Mouse (Mus musculus): ENCODE measurements at regions not wholly inside any gene's neighbourhood (a gene's known extent, or its start where the extent isn't known, plus 50 kb on each side); places are given as distances from the start of the nearest gene placed in this dataset.

DNA sequence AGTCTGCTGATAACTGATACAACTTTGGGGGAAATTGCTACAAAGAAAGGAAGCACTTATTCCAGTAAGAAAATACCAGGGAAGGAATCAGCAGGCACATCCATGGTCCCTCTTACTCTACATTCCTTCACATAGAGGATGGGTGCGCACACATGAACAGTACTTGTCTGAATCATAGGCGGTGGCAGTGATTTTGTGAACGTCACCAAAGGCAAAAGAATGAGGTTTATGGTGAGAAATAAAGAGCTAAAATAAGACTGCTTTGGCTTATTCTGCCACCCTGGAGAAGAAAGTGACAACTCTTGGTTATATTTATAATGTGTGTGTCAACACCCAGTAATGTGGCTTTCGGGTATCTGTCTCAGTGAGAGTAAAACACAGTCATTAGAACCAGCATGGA lies 59.9 kb upstream of the Ccdc80 start:
- no peak for DNase-seq (ENCODE audit: low spot score in 2 of 2)

DNA sequence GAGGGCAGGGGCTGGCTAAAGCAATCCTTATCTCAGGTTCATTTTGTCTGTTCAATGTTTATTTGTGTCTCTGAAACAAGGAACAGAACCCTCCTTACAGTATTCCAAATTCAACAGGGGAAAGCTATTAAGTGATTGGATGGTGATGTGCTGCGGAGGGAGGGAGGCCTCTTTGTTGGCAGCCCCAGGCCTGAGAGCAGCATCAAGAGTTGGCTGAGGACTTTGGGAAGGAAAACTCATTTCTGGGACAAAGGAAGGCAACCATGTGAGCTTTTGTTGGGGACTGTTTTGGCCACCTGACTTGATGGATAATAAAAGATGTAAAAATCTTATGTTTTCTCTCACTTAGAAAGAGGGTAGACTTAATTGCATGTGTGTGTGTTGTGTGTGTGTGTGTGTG lies 58.8 kb upstream of the Ccdc80 start:
- no peak for DNase-seq (ENCODE audit: low spot score in 2 of 2)

DNA sequence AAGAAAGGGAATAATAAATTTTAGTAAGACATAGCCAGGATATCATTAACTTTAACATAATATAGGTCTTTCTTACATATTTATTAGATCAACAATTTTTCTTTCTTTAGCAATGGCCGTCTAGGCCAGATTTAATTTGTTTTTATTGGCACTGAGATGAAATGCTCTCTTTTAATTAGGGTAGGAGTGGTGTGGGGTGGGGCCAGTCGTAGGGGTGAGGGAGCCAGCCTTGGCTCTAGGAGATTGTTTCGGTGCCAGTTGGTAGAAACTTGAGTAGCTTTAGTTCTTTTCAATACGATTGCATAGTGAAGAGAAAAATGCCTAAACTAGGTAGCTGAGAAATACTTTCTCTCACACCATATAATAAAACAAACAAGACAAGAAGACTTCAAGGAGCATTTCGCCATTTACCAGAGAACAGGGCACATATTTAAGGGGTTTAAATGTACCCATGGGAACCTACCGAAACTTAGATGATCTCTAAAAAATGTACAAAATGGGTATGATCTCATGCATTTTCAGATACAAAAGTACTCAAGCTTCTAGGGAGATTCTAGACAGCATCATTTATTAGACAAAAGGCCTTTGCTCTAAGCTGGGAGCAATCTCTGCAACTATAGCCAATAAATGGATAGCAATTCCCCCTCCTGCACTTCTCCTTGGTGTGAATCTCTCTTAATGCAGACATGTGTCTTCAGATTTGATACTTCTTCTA lies 56.2 kb upstream of the Ccdc80 start:
- DNase-seq (ENCODE audit: low spot score in 2 of 2): peak; percentile 28 to 30

DNA sequence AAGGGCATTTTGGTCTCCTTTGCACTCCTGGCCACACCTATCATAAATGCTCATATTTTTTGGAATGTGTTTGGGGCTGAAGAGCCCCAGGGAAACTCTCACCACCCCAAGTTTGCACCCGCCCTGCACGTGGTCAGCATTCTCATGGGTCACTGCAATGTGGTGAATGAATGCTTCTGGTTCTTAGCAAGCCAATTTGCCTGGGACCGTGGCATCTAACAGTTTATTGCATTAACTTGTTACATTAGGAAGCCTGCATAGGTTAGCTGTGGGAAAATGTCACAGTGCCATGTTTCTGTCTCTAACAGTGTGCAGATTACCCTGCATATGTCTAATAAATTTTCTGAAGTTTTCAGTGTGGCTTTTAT lies 55.7 kb upstream of the Ccdc80 start:
- no peak for DNase-seq (ENCODE audit: low spot score in 2 of 2)

DNA sequence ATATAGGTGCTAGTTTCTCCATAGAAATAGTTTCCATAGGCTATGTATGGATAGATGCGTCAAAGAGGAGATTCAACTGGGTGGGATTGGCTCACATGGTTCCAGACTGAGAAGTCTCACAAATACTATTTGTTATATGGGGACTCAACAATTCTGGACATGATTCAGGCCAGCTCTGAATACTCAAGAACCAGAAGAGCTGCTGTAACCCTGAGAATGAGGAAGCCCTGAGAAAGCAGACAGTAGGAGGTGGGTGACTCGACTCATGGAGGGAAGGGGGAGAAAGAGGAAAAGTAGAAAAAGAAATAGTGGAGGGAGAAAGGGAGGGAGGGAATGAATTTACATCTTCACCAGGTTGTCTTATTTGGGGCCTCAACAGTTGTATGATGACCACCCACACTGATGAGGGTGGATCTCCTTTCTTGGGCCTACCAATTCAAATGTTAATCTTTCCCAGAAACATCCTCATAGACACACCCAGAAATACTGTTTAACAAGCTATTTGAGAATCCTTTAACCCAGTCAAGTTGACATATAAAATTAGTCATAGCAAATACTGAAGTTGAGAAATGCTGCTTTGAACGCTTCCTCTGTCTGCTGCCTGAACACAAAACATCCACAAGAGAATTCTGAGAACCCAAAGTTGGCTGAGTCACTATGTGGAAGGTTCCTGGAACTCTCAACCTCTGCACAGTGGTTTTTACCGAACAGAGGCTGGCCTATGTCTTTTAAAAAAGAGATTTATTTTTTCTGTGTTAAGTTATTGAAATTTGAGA lies 54.8 kb upstream of the Ccdc80 start:
- no peak for DNase-seq (ENCODE audit: low spot score in 2 of 2)

Measured in right cerebral cortex, postnatal 10 days (tissue).